Mouse (Mus musculus) ES-Bruce4 (cell line): ENCODE data around the gene Leng1.

Experiments
- CTCF ChIP-seq: IDR thresholded peaks from one replicate; pipeline ENCODE4 v1.8.1; 2011; ENCODE audit warnings: low read depth, low read length
- POLR2A ChIP-seq: IDR thresholded peaks from one replicate; pipeline ENCODE4 v1.8.1; 2011; ENCODE audit warnings: low read length; ENCODE audit not compliant: insufficient read depth

DNA sequence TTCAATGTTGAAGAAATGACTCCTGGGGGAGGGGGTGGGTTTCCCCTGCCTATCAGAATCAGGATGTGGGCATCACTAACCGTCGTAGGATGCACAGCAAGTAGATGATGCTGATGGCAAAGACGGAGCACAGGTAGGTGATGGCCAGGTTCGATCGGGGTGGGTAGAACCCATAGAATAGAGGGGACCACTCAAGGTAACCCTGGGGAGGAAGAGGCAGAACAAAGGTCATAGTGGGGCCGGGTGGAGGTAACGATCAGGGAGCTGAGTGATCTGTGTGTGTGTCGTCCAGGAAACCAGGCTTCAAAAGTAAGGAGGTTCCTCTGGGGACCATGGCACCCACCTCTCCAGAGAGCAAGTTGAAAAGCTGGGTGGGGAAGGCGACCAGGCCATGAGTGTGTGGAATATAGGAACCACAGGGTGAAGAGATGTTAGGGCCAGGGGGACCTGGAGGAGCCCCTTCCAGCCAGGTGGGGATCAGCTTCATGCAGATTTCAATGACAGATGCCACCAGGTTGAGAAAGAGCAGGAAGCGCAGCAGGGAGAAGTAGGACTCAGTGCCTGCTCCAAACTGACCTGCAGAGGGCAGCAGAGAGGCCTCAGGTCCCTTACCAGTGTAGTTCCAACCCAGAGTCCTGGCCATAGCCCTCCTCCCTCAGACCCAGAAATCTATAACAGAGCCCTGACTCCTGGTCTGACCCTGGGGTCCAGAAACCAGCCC, 9.0 kb upstream of the Leng1 start:
- peak; percentile 97 for TF ChIP-seq CTCF
- TF ChIP-seq POLR2A: no peak
